Mouse (Mus musculus): ENCODE results near the gene Sacs. TPM values are rescaled to one million over a fixed set of nuclear protein-coding genes. Genes with fewer than 3 reads are reported as not detected.

Gene Sacs
- polyA plus RNA-seq, 1 experiment from 2014 or later = 2.3 TPM

DNA sequence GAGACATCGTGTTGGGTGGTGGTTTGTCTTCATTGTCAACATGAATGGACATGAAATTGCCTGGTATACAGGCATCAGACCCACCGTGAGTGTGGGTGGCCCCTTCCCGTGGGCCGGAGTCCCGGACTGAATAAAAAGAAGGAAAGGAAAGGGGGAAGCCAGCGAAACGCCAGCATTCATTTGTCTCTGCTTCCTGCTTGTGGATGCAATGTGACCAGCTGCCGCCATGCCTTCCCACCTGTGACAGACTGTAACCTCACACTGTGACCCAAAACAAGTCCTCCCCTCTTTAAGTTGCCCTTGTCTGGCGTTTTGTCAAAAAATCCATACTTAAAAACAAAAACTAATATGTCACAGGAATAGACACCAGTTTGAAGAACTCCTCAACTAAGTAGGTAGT, 27.7 kb downstream of the Sacs start:
- H3K4me3 ChIP-seq = no peak overlapping the region
- peaks cover 31% of the 10 kb centered on the region for H3K27me3 ChIP-seq (replicated peaks; ENCODE audit: low read depth, poor library complexity, severe bottlenecking)
- no peaks in the 10 kb centered on the region for H3K36me3 ChIP-seq (replicated peaks)
- no peak overlapping the region for H3K27ac ChIP-seq (replicated peaks)
- 86% methylated on average over 9 of the region's 9 CpGs for WGBS
- no peaks in the 10 kb centered on the region for H3K9me3 ChIP-seq
- no peak for DNase-seq (ENCODE audit: low spot score)
- peaks cover 7% of the 10 kb centered on the region for H3K4me1 ChIP-seq

DNA sequence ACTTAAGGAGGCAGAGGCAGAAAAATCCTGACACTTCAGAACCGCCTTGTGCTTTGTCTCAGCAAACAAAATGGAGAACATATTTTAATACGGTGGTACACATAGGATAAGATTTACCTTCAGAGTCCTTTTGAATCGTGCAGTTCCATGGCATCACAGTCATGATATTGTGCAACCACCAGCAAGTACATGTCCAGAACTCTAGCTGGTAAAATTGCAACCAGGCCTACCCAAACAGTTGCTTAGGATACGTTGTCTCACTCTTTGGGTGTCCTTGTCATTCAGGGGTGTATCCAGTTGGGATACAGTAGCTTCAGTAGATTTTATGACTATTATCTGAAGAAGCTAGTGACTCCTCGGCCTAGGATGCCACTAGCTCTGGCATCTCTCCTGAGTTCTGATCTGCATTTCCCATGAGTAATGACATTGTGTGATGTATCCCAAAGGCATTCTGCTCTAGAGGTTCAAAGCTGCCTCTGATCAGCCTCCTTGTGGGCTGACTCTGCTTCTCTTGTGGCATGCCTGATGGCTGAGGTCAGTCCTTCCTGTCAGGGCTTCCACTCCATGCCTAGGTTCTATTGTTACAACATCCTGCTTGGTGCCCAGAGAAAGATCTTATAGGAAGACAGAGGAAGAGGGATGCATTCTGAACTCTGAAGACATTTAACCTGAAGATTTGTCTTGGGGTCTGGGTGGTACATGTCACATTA, 33.2 kb downstream of the Sacs start:
- H3K27ac ChIP-seq (replicated peaks) = no peak overlapping the region
- DNase-seq (ENCODE audit: low spot score) = no peak
- peaks cover 22% of the 10 kb centered on the region for H3K4me1 ChIP-seq
- H3K27me3 ChIP-seq (replicated peaks; ENCODE audit: low read depth, poor library complexity, severe bottlenecking) = peaks cover 31% of the 10 kb centered on the region
- 88% methylated on average over 5 of the region's 5 CpGs for WGBS
- no peak overlapping the region for H3K4me3 ChIP-seq
- H3K36me3 ChIP-seq (replicated peaks) = no peaks in the 10 kb centered on the region; the same call in 1 of the 2 replicates
- H3K9me3 ChIP-seq = no peaks in the 10 kb centered on the region

DNA sequence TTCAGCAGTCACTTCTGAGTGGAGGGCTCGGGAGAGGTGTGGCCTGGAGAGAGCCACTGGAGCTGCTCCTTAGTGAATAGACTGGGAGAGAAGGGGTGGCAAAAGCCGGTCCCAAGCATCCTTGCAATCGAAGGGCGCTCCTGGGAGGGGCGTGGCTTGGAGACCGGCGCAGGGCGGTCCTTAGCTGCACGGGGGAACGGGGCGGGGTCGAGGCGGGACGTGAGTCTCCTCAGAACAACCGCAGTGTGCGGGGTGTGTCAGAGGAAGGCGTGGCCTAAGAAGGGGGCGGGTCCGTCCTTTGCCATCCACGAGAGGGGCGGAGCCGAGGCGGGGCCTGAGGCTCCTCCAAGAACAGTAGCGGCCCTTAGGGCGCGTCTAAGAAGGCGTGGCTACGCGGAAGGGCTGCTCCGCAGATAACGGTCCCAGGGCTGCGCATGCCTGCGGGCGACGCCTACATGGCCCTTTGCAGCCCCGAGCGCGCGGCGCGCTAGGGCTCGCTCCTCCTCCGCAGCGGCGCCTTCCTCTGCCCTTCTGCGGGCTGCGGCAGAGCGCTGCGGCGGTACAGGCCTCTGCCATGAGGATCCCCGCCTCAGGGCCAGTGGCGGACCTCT, 34.4 kb downstream of the Sacs start:
- Histone ChIP-seq H3K27me3 (replicated peaks; ENCODE audit: low read depth, poor library complexity, severe bottlenecking) (peaks cover 29% of the 10 kb centered on the region), H3K4me3 (peak overlapping the region; percentile 83), H3K9me3 (no peaks in the 10 kb centered on the region), H3K4me1 (peaks cover 22% of the 10 kb centered on the region), H3K36me3 (replicated peaks) (no peaks in the 10 kb centered on the region; the same call in 1 of the 2 replicates), H3K27ac (replicated peaks) (peak overlapping the region; percentile 93)
- DNase-seq (ENCODE audit: low spot score) = peak; percentile 100
- under 1% methylated on average over 52 of the region's 52 CpGs for WGBS

DNA sequence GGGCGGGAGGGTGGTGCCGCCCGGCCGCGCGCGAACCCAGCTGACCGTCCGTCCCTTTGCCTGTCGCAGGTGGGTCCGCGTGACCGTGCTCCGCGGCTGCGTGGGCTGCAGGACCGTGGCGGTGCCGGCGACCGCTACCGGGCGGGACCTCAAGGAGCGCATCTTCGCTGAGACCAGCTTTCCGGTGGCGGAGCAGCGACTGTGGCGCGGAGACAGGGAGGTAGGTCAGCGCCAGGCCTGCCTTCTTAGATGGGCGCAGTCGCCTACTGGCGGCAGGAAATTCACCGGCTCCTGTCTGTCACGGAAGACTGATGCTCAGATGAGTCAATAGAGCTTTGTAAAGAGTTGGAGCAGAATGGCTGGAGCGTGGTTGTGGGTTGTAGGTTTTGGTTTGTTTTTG, 35.0 kb downstream of the Sacs start:
- Histone ChIP-seq H3K4me1 (peaks cover 22% of the 10 kb centered on the region), H3K27ac (replicated peaks) (peak overlapping the region; percentile 93), H3K9me3 (no peaks in the 10 kb centered on the region), H3K27me3 (replicated peaks; ENCODE audit: low read depth, poor library complexity, severe bottlenecking) (peaks cover 23% of the 10 kb centered on the region), H3K36me3 (replicated peaks) (no peaks in the 10 kb centered on the region; the same call in 1 of the 2 replicates), H3K4me3 (peak overlapping the region; percentile 83)
- WGBS = under 1% methylated on average over 37 of the region's 37 CpGs
- no peak for DNase-seq (ENCODE audit: low spot score)

DNA sequence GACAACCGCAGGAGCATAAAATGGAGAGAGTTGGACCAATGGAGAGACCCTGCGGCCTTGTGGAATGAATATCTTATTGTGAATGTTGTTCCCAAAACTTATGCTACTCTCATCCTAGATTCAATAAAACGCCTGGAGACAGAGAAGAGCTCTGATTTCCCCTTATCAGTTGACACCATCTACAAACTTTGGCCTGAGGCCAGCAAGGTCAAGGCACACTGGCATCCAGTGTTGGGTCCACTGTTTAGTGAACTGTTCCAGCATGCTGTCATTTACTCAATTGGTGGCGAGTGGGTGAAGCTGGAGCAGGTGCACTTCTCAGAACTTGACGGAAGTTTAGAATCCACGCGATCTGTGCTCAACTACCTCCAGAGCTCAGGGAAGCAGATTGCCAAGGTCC, 53.6 kb downstream of the Sacs start:
- DNase-seq (ENCODE audit: low spot score) = no peak
- peaks cover 55% of the 10 kb centered on the region for H3K36me3 ChIP-seq (replicated peaks)
- 0 out of 2 replicates have a peak, but pooled peaks cover 3% of the 10 kb centered on the region for H3K4me1 ChIP-seq
- 89% methylated on average over 7 of the region's 7 CpGs for WGBS
- no peaks in the 10 kb centered on the region for H3K27me3 ChIP-seq (replicated peaks; ENCODE audit: low read depth, poor library complexity, severe bottlenecking)
- H3K4me3 ChIP-seq = no peak overlapping the region
- no peaks in the 10 kb centered on the region for H3K9me3 ChIP-seq
- H3K27ac ChIP-seq (replicated peaks) = no peak overlapping the region

DNA sequence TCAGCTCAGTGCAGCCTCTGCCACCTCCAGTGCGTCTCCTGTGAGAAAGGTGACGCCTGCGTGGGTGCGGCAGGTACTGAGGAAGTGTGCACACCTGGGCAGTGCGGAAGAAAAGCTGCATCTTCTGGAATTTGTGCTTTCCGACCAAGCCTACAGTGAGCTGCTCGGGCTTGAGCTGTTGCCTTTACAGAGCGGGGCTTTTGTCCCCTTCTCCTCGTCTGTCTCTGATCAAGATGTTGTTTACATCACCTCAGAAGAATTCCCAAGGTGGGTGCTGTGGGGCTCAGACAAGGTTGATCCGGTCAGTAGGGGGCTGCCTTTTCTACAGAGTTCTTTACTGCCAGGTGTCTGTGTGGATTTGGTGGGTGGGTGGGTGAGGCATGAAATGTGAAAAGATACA, 54.1 kb downstream of the Sacs start:
- WGBS = 82% methylated on average over 10 of the region's 10 CpGs
- H3K27ac ChIP-seq (replicated peaks) = no peak overlapping the region
- H3K4me1 ChIP-seq = 0 out of 2 replicates have a peak, but pooled peaks cover 3% of the 10 kb centered on the region
- no peak overlapping the region for H3K4me3 ChIP-seq
- DNase-seq (ENCODE audit: low spot score) = no peak
- H3K9me3 ChIP-seq = no peaks in the 10 kb centered on the region
- peaks cover 58% of the 10 kb centered on the region for H3K36me3 ChIP-seq (replicated peaks)
- no peaks in the 10 kb centered on the region for H3K27me3 ChIP-seq (replicated peaks; ENCODE audit: low read depth, poor library complexity, severe bottlenecking)

DNA sequence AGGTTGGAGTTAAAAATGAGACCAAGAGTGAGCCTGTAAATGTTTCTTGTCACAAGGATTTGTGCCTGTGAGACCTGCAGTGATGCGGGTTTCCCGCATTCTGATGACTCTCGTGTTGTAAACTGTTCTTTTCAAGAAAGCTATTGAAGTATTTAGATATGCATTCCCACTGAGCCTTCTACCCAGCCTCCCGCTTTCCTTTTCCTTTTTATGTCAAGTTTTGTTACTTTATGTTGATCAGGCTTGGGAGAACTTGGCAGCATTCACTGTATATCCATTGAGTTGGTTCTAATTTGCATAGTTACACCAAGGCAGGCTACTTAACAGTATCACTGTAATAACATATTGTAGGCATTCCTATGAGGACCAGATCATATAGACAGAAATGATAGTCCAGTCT, 56.2 kb downstream of the Sacs start:
- peaks cover 69% of the 10 kb centered on the region for H3K36me3 ChIP-seq (replicated peaks)
- no peaks in the 10 kb centered on the region for H3K27me3 ChIP-seq (replicated peaks; ENCODE audit: low read depth, poor library complexity, severe bottlenecking)
- DNase-seq (ENCODE audit: low spot score) = no peak
- 90% methylated on average over 4 of the region's 4 CpGs for WGBS
- H3K9me3 ChIP-seq = 0 out of 2 replicates have a peak, but pooled peaks cover 2% of the 10 kb centered on the region
- no peak overlapping the region for H3K27ac ChIP-seq (replicated peaks)
- H3K4me1 ChIP-seq = 0 out of 2 replicates have a peak, but pooled peaks cover 3% of the 10 kb centered on the region
- no peak overlapping the region for H3K4me3 ChIP-seq

DNA sequence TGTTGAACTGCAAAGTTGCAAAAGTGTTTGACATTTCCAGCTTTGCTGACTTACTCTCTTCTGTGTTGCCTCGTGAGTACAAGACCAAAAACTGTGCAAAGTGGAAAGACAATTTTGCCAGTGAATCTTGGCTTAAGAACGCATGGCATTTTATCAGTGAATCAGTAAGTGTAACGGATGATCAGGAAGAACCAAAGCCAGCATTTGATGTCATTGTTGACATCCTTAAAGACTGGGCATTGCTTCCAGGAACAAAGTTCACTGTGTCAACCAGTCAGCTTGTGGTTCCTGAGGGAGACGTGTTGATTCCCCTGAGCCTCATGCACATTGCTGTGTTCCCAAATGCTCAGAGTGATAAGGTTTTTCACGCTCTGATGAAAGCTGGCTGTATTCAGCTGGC, 71.9 kb downstream of the Sacs start:
- Histone ChIP-seq H3K27ac (replicated peaks) (no peak overlapping the region), H3K9me3 (peaks cover 16% of the 10 kb centered on the region), H3K27me3 (replicated peaks; ENCODE audit: low read depth, poor library complexity, severe bottlenecking) (no peaks in the 10 kb centered on the region), H3K36me3 (replicated peaks) (peaks cover 88% of the 10 kb centered on the region), H3K4me1 (no peaks in the 10 kb centered on the region), H3K4me3 (no peak overlapping the region)
- 93% methylated on average over 5 of the region's 5 CpGs for WGBS
- DNase-seq (ENCODE audit: low spot score) = no peak

DNA sequence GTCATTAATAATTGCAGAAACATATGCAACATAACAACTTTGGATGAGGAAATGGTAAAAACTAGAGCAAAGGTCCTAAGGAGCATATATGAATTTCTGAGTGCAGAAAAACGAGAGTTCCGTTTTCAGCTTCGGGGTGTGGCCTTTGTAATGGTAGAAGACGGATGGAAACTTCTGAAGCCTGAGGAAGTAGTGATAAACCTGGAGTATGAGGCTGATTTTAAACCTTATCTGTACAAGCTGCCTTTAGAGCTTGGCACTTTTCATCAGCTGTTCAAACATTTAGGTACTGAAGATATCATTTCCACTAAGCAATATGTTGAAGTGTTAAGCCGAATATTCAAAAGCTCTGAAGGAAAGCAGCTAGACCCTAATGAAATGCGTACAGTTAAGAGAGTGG, 73.5 kb downstream of the Sacs start:
- H3K36me3 ChIP-seq (replicated peaks) = peaks cover 72% of the 10 kb centered on the region
- no peak for DNase-seq (ENCODE audit: low spot score)
- 97% methylated on average over 6 of the region's 6 CpGs for WGBS

DNA sequence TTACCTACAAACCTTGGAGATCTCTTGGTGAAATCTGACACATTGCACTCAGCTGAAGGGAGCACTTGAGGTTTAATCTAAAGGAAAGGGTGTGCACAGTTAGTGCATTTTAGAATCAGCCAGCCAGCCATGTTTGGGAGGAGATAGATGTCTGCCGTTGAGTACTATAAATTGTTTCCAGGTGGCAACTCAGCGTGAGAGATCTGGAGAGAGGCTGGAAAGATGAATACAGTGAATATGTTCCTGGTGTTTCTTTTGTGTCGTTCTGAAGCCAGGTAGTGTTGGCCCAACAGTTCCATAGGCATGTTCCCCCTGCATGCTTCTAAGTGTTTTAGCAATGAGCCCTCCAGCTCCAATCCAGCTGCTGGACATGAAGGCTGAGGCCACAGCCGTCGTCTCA, 82.9 kb downstream of the Sacs start:
- Histone ChIP-seq H3K27me3 (replicated peaks; ENCODE audit: low read depth, poor library complexity, severe bottlenecking) (no peaks in the 10 kb centered on the region), H3K4me3 (no peak overlapping the region), H3K9me3 (no peaks in the 10 kb centered on the region; the same call in 1 of the 2 replicates), H3K36me3 (replicated peaks) (no peaks in the 10 kb centered on the region), H3K4me1 (peaks cover 38% of the 10 kb centered on the region), H3K27ac (replicated peaks) (peak overlapping the region; percentile 69)
- WGBS = 62% methylated on average over 5 of the region's 5 CpGs
- DNase-seq (ENCODE audit: low spot score) = peak; percentile 22

More for the DNA sequence above, 73.5 kb downstream of the Sacs start:
- Histone ChIP-seq H3K9me3 (peaks cover 10% of the 10 kb centered on the region; the same call in 1 of the 2 replicates), H3K4me3 (no peak overlapping the region), H3K27ac (replicated peaks) (no peak overlapping the region), H3K27me3 (replicated peaks; ENCODE audit: low read depth, poor library complexity, severe bottlenecking) (no peaks in the 10 kb centered on the region), H3K4me1 (no peaks in the 10 kb centered on the region)

DNA sequence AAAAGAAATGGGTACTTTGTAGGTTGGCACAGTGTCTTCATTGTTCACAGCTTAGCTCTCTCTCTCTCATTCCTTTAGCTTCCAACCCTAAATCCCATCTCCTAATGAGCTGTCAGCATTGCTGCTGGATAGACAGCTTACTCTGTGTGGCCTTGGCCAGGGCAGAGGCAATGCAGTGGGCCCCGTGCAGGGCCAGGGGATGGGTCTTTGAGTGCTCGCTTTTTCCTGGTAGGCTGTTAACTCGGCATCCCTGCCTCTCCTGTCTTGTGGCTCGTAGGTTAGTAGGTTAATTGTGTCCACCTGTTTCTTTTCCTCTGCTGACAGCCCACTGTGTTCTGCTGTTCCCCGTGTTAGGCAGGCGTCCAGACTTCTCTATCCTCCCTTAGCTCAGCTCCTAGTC, 84.2 kb downstream of the Sacs start:
- H3K27me3 ChIP-seq (replicated peaks; ENCODE audit: low read depth, poor library complexity, severe bottlenecking) = no peaks in the 10 kb centered on the region
- peaks cover 38% of the 10 kb centered on the region for H3K4me1 ChIP-seq
- no peaks in the 10 kb centered on the region; the same call in 1 of the 2 replicates for H3K9me3 ChIP-seq
- no peaks in the 10 kb centered on the region for H3K36me3 ChIP-seq (replicated peaks)
- H3K27ac ChIP-seq (replicated peaks) = peak overlapping the region; percentile 35
- H3K4me3 ChIP-seq = no peak overlapping the region
- 24% methylated on average over 6 of the region's 6 CpGs for WGBS
- DNase-seq (ENCODE audit: low spot score) = peak; percentile 56

DNA sequence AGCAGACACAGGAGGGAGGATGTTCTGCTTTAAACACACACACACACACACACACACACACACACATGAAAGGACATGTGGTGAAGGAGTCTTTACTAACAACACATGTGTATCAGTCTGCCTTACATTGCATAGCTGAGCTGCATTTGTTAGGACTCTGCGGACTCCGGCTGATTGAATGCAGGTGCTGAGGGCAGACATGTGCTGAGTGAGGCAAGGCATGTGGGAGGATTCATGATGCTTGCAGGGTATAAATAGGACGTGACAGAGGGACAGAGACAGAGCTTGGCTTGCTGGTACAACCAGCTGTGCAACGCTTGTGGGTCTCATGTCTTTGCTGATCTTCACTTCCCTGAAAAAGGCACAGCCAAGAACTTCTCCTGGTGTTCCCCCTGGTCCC, 85.5 kb downstream of the Sacs start:
- H3K4me3 ChIP-seq = no peak overlapping the region
- peak overlapping the region; percentile 51 for H3K27ac ChIP-seq (replicated peaks)
- peaks cover 38% of the 10 kb centered on the region for H3K4me1 ChIP-seq
- H3K27me3 ChIP-seq (replicated peaks; ENCODE audit: low read depth, poor library complexity, severe bottlenecking) = no peaks in the 10 kb centered on the region
- H3K36me3 ChIP-seq (replicated peaks) = no peaks in the 10 kb centered on the region
- 63% methylated on average over 4 of the region's 4 CpGs for WGBS
- H3K9me3 ChIP-seq = no peaks in the 10 kb centered on the region; the same call in 1 of the 2 replicates
- DNase-seq (ENCODE audit: low spot score) = peak; percentile 68

Data from embryonic facial prominence, embryonic 10.5 days (tissue).